Mouse (Mus musculus): ENCODE results near the gene Gabrp.

Gene Gabrp

DNA sequence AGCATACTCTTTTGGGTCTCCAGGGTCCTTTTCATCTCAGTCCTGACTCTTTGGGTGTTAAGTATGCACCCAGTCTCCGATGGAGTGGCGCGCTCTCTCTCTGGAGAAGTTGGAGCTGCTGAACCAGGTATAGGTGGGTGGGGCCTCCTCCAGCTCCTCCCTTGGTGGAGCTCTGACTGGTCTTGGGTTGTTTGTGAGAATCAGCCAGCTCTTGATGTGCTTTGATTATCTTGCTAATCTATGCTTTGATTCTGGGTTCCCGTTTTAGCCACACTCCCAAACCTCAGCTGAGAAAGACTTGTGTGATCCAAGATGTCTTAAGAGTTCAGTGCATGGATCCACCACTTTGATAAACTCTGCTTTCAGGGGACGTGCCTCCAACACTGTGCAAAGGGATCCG is at the start of gene Gabrp:
TSS of gene Gabrp (minus strand) at position 101 of the 400 bp plus-strand sequence.
- CTCF ChIA-PET, result interaction anchor here in 1 of 4 experiments (0.5 to 1.6 kb wide), 5 partner anchors 9 to 587 kb away, joined by 3 to 5 read pairs (median 4); no protein-coding TSS in a partner anchor
- POLR2A ChIA-PET, result interaction anchor here in 3 of 4 experiments (0.6 to 2.9 kb wide), 28 partner anchors 8 to 416 kb away, joined by 3 to 34 read pairs (median 4); partner anchors contain the start of genes Npm1 (in 1 of the 3) and Ranbp17 (in 1 of the 3)

DNA sequence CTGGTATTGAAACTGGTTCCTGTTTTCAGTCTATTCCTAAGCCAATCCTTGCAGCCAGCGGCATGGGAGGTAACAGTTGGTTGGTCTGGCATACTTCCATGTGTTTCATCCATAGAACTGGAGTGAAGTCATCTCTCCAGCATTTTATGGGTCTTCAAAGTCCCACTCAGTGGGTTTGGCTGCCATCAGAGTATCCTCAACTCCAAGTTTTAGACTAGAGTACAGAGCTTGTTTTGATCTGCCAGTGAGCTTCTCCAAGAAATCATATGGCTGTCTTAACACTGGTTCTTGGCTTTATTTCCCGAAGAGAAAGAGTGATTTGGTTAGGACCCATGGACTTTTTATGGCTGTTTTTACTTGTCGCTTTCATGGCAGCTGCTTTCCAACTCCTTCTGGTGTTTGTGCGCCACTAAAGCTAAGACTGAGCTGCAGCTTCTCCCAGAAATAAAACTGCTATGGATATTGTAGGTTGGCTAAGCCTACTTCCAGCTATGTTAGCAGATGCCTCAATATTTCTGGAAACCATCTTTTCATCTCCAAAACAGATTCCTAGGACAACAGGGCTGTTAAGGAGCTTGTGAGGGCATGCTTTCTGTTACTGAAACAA is 48.5 kb upstream of the Gabrp start:
- ChIA-PET CTCF (interaction anchor here in 1 of 4 experiments (0.6 kb wide), 1 partner anchor 15 kb away, joined by 6 read pairs; no protein-coding TSS in a partner anchor), POLR2A (no interaction called here)

DNA sequence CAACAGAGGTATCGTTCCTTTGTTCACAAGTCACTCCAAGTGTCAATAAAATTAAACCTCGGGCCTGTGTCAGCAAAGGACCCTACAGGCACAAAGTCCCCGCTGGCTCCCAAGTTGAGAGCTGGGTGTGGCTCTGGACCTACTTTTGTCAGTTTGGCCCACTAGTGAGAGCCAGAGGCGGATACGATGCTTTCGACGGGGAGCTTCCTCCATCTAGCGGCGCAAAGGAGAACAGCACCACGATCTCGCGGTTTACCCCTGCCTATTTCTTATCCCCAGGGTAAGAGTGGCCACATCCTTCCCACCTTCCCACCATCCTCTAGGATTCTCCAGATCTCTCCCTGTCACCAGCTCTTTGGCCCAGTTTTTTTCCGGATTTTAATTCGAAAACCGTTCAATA is 35.5 kb upstream of the Gabrp start:
- POLR2A ChIA-PET, result interaction anchor here (0.5 to 2.5 kb wide), 22 partner anchors 10 to 609 kb away, joined by 3 to 9 read pairs (median 4); partner anchors contain the start of genes Gabrp (in 1 of the 4), Npm1 (in 1 of the 4) and Ranbp17 (in 1 of the 4)
- CTCF ChIA-PET, result interaction anchor here in 3 of 4 experiments (0.7 to 2.5 kb wide), 21 partner anchors 16 to 441 kb away, joined by 3 to 16 read pairs (median 4); partner anchors contain the start of genes D130052B06Rik (in 1 of the 3) and Gabrp (in 1 of the 3)

DNA sequence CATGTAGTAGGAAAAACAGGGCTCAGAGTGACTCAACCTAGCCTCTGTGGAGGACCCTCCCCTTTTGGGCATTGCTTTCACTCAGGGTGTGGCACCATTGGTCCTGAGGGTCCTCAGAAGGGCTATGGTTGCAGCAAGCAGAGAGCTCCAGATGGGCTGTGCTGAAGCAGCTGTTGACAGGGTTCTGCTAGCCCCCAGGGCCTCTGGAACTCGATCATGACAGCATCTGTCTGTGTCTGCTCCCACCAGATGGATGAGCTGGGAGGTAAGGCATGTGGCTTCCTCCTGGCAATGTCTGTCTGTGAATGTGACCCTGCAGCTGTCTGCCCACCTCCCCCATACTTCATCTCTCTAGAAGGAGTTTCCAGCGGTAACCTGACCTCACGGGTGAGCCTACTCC is 29.0 kb upstream of the Gabrp start:
- POLR2A ChIA-PET, result interaction anchor here in 3 of 4 experiments (0.6 to 2.6 kb wide), 9 partner anchors 9 to 821 kb away, joined by 3 to 14 read pairs (median 5); partner anchors contain the start of genes D130052B06Rik (in 1 of the 3) and Gabrp (in 1 of the 3)

DNA sequence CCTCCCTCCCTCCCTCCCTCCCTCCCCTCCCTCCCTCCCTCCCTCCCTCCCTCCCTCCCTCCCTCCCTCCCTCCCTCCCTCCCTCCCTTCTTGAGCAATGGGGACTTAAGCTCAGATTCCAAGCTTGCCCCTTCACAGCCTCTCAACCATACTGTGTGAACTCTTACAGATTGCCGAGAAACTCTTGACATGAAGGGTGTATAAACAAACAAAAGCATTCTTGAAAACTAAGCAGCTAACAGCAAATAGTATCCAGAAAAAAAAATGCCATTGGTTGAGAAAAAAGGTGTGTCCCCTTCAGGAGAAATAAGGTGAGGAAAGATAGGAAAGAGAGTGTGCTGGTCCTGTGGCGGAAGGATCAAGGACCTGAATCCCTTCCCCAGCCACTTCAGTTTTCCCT is 24.4 kb upstream of the Gabrp start:
- ChIA-PET POLR2A (no interaction called here), CTCF (no interaction called here)

More for the DNA sequence above, 29.0 kb upstream of the Gabrp start:
- CTCF ChIA-PET, result interaction anchor here in 2 of 4 experiments (0.5 to 2.1 kb wide), 4 partner anchors 9 to 63 kb away, joined by 4 to 9 read pairs (median 5); partner anchors contain the start of gene Gabrp (in 1 of the 2)

DNA sequence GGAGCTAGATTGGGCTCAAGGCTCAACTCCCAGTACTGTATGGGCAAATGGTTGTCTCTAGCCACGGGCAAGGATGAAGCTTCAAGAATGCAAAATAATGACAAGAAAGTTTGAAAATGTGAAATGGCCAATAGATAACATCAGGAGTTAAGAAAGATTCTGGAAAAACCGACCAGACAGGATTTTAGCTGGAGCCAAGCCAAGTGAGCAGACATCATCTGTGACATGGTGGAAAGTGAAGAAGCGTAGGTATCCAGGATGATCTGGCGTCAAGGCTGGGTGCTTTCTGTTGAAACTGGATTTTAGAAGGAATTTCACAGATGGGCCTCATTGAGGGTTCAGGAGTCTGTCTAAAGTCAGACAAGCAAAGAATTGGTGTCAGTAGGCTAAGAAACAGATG is 20.2 kb upstream of the Gabrp start, which contains the start of gene D130052B06Rik:
TSS of gene D130052B06Rik (plus strand) at position 317 of the 400 bp plus-strand sequence.
- POLR2A ChIA-PET, result interaction anchor here in 2 of 4 experiments (0.6 to 1.4 kb wide), 3 partner anchors 9 to 86 kb away, joined by 3 to 4 read pairs (median 3); partner anchors contain the start of gene Ranbp17 (in 1 of the 2)
- CTCF ChIA-PET, result interaction anchor here in 1 of 4 experiments (1.3 to 1.9 kb wide), 2 partner anchors 13 to 15 kb away, joined by 3 to 5 read pairs; no protein-coding TSS in a partner anchor

DNA sequence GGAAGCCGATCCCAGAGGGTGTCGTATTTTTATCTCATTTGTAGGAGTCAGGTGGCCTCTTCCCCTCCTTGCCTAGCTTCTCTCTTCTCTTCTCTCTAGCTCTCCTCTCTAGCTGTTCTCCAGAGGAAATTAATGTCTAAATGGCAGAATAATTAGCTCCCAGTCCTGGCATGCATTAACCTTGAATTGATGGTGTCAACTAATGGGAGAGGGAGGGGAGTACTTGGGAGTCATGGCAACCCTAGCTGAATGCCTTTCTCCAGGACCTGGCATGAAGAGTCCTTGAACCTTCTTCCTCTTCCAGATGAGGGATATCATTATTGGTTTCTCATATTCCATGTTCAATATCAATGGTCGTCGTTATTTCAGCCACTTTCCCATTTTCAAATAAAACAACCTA is 17.9 kb upstream of the Gabrp start:
- ChIA-PET POLR2A (interaction anchor here in 2 of 4 experiments (0.6 to 1.4 kb wide), 4 partner anchors 9 to 60 kb away, joined by 3 to 4 read pairs (median 4); no protein-coding TSS in a partner anchor), CTCF (no interaction called here)

DNA sequence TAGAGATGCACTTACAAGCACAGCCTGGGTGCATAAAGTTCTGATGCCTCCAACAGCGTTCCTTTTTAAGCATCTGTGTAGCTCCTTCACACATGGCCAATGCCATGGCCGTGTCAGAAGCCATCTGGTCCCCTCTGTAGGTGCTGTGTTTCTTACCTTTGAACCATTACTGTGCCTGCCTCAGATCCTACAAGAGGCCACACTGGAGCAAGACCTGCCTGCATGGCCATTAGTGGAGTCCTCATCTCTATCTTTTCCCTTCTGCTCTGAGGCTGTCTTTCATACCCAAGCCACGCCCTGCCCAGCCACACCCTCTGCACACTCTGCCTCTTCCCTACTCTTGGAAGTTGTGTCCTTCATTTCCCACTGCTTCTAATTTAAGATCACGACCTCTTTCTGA is 14.1 kb upstream of the Gabrp start:
- ChIA-PET POLR2A (no interaction called here), CTCF (no interaction called here)

DNA sequence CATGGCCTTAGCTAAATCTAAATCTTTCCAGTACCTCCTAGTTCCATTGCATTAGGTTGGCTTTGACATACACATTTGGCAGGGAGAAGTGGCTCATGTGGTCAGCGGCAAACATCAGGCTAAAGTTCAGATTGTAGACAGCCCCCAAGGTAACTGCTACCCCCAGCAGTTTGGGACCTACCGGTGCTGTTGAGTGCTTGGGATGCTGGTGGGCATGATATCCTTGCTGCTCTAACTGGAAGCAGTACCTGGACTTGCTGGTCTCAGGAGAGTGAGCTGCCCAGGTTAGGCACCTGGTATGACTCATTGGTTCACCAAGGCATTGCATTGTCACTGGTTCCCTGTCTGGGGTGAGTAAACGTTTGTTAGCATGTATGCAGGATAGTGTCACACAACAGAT is 12.0 kb upstream of the Gabrp start:
- ChIA-PET POLR2A (interaction anchor here in 1 of 4 experiments (1.1 to 1.4 kb wide), 3 partner anchors 9 to 14 kb away, joined by 3 to 4 read pairs (median 4); no protein-coding TSS in a partner anchor), CTCF (no interaction called here)

DNA sequence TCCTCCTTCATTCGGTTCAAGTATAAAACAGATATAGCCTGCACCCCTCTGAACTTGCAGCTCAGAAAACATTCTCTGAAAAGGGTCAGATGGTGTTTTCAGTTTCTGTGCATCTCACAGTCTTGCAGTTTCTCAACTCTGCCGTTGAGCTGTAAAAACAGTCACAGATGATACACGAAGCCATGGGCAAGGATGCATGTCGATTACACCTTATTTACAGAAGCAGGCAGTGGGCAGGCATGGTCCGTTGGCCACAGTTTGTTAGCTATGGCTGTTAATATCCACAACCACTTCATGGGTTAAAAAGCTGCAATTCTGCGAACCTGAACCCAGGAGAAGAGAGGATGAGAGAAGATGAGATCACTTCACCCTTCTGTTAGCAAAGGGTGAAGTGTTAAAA is 7.9 kb upstream of the Gabrp start:
- ChIA-PET CTCF (interaction anchor here in 1 of 4 experiments (1.4 kb wide), 1 partner anchor 12 kb away, joined by 3 read pairs; the partner anchor contains the start of gene D130052B06Rik), POLR2A (interaction anchor here in 2 of 4 experiments (1.4 to 2.2 kb wide), 3 partner anchors 8 to 73 kb away, joined by 3 to 6 read pairs (median 6); partner anchors contain the start of genes Gabrp (in 1 of the 2) and Ranbp17 (in 1 of the 2))

DNA sequence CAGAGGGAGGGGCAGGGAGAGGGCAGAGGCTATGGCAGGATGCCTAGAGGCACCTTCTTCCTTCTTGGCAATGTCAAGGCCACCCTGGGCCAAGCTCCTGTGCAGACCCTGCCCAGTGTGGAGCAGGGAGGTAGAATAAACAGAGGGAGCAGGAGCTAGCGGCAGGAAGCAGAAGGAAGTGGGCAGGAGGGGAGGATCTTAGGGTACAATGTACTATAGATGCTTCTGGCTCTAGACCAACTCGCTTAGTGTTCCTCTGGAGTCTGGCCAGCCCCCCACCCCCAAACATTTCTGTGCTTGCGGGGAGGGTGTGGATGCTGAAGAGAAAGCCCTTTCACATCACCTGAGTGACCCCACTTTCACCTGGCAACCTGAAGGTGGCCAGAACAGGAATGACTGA is 862 bp upstream of the Gabrp start:
- ChIA-PET POLR2A (interaction anchor here in 3 of 4 experiments (0.8 to 2.9 kb wide), 13 partner anchors 9 to 66 kb away, joined by 3 to 15 read pairs (median 4); partner anchors contain the start of gene Ranbp17 (in 1 of the 3)), CTCF (no interaction called here)

DNA sequence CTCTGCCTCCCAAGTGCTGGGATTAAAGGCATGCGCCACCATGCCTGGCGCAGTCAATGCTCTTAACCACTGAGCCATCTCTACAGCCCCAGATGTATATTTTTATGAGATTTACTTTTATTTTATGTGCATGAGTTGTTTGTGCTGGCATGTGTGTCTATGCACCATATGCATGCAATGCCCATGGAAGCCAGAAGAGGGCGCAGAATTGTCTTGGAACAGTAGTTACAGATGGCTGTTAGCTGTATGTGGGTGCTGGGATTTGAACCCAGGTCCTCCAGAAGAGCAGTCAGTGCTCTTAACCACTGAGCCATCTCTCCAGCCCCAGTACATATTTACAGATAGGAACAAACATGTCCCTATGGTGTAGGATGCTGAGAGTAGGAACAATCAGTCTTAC is 3.8 kb downstream of the Gabrp start:
- CTCF ChIA-PET, result interaction anchor here (0.6 to 3.1 kb wide), 15 partner anchors 33 to 1593 kb away, joined by 3 to 16 read pairs (median 4); no protein-coding TSS in a partner anchor

DNA sequence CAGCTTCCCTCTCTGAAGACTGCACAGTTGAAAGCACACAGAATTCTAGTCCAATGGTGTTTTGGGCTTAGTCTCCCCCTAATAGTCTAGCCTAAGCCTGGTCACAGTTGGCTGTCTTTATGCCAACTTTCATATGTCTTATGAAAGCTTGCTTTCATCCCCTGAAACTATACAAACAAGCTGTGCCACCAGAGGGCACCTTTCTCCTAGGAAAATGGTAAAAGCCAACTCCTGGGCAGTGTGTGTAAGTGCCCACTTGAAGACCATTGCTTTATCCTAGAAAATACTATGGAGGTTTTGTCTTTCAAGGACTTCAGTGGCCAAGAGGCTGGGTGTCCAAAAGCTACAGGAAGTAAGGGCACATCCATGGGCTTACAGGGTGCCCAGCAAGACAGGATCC is 8.3 kb downstream of the Gabrp start:
- ChIA-PET CTCF (no interaction called here), POLR2A (interaction anchor here in 3 of 4 experiments (0.6 to 3.3 kb wide), 7 partner anchors 9 to 242 kb away, joined by 3 to 13 read pairs (median 3); partner anchors contain the start of gene Gabrp (in 1 of the 3))

More for the DNA sequence above, 3.8 kb downstream of the Gabrp start:
- POLR2A ChIA-PET, result interaction anchor here in 3 of 4 experiments (0.7 to 3.8 kb wide), 8 partner anchors 24 to 480 kb away, joined by 3 to 19 read pairs (median 4); no protein-coding TSS in a partner anchor

DNA sequence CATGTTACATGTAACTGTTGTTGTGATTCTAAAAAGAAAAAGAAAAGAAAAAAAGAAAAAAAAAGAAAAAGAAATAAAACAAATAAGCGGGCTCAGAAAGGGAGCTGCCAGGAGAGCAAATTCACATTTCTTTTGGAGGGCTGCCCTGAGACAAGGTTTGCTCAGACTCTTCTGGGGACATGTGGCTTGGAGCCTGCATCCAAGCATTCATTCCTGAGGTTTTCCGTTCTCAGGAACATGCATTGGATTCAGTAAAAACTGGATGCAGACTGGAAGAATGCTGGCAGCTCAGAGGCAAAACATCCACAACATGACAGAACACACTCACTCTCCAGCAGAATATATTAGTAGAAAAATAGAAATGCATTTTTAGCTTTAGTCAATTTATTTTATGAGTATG is 14.8 kb downstream of the Gabrp start:
- CTCF ChIA-PET, result interaction anchor here in 2 of 4 experiments (1.1 kb wide), 2 partner anchors 9 to 387 kb away, joined by 3 to 4 read pairs; no protein-coding TSS in a partner anchor
- POLR2A ChIA-PET, result interaction anchor here in 3 of 4 experiments (1.0 to 3.5 kb wide), 6 partner anchors 9 to 26 kb away, joined by 4 to 14 read pairs (median 6); no protein-coding TSS in a partner anchor

DNA sequence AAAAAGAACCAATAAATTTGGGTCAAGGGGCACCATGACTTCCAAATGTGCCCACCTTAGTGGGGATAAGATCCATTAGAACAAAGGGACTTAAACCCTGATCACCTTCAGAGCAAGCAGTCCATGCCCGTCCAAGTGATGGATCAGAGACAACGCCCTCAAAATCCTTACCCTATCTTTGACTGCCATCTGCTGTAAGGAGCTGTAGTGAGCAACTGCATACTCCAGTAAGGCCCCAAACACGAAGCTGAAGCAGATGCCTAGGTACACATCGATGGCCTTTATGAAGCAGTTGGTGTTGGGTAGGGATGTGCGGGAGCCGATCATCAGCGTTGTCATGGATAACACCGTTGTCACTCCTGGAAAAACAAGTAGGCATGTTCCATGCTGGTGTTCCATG is 24.6 kb downstream of the Gabrp start:
- ChIA-PET POLR2A (interaction anchor here in 3 of 4 experiments (0.6 to 8.1 kb wide), 24 partner anchors 9 to 386 kb away, joined by 3 to 307 read pairs (median 4); partner anchors contain the start of gene Ranbp17 (in 2 of the 3)), CTCF (interaction anchor here (0.6 to 2.0 kb wide), 17 partner anchors 10 to 380 kb away, joined by 3 to 16 read pairs (median 4); no protein-coding TSS in a partner anchor)

DNA sequence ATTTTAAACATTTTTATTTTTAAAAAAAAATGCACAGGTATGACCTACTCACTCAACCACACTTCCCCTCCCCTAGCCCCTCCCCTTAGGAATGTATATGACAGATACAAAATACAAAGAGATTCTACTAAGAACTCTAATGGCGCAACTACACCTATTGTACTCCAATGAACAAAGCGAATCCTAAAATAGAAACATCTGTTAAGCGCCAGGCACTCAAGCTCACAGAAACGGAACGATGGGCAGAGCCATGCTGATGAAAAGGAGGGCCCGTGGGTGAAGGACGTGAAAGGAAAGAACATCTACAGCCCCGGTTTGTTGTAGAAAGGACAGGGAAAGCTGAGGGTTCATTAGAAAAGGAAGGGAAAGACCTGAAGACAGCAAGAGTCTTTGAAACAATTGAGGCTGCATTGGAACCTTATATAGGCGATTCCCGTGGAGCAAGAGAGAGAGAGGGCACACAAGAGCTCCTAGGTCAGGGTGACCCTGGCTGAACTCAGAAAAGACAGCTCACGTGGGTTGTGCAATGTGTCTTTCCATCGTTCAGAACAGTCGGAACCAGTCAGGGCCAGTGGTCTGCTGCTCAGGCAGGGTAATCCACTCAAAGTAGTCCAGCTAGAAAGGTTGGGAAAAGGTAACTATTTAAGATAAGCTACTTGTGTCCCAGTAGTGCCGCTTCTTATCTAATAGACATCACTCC is 27.7 kb downstream of the Gabrp start:
- POLR2A ChIA-PET, result interaction anchor here (0.6 to 8.1 kb wide), 73 partner anchors 8 to 1638 kb away, joined by 3 to 324 read pairs (median 4); partner anchors contain the start of genes Ranbp17 (in 4 of the 4) and Gabrp (in 2 of the 4)
- CTCF ChIA-PET, result interaction anchor here in 3 of 4 experiments (0.6 to 1.6 kb wide), 9 partner anchors 13 to 403 kb away, joined by 3 to 7 read pairs (median 4); no protein-coding TSS in a partner anchor

DNA sequence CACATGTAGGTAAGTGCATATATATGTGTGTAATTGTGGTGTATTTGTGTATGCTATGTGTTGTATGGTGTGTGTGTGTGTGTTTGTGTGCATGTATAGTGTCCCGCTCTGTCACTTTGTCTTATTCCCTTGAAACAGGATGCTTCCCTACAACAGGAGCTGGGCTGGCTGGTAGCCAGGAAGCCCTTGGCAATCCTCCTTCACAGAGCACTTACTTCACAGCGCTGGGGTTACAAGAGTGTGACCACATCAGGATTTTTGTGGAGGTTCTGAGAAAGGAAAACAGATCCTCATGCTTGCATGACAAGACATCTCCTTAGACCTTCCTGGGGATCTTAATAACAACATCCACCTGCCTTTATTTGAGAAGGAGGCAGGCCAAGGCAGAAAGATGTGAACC is 31.4 kb downstream of the Gabrp start:
- ChIA-PET POLR2A (interaction anchor here (0.5 to 2.4 kb wide), 10 partner anchors 10 to 35 kb away, joined by 3 to 46 read pairs (median 6); no protein-coding TSS in a partner anchor), CTCF (no interaction called here)

DNA sequence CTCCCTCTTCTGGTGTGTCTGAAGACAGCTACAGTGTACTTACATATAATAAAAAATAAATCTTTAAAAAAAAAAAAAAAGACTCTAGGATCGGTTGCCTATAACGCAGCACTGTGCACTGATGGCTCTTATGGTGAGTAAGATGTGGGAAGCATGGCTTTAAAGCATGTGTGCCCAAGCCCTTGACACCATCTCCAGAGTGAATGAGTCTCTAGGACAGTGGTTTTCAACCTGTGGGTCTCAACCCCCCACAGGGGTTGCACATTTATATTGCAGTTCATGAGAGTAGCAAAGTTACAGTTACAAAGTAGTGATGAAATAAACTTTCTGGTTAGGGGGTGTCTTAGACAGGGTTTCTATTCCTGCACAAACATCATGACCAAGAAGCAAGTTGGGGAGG is 33.8 kb downstream of the Gabrp start:
- ChIA-PET CTCF (interaction anchor here in 2 of 4 experiments (0.6 kb wide), 2 partner anchors 11 to 63 kb away, joined by 5 to 8 read pairs; no protein-coding TSS in a partner anchor), POLR2A (interaction anchor here (0.6 to 3.8 kb wide), 21 partner anchors 10 to 894 kb away, joined by 3 to 85 read pairs (median 6); partner anchors contain the start of genes Ranbp17 (in 3 of the 4) and Gabrp (in 2 of the 4))

Measured in embryonic stem cell, embryonic (primary cell).